Mouse (Mus musculus) limb, embryonic 15.5 days (tissue): ENCODE results near the gene Pmp22. TPM values are rescaled to one million over a fixed set of nuclear protein-coding genes. Genes with fewer than 3 reads are reported as not detected.

Source experiments
- polyA plus RNA-seq: library from polyadenylated mRNA; unstranded; fragments of >200 nt; fragmentation: Nextera tagmentation; extraction: Ambion mirVana; gene quantifications from 2 replicates; pipeline ENCODE4 v1.2.1, GENCODE M21; 2015

Pmp22 gene
- polyA plus RNA-seq, 1 experiment from 2014 or later = 307 TPM

Other genes with a start within 250 kb of the Pmp22 start
- 82.1 and 85.3 TPM in 2 replicates for gene Tvp23b, start 249.5 kb upstream of the Pmp22 start, polyA plus RNA-seq
- 0.22 TPM in 1 of 2 replicates, not detected in the other for gene Cdrt4, start 177.8 kb upstream of the Pmp22 start, polyA plus RNA-seq
- gene Tekt3, start 67.3 kb upstream of the Pmp22 start, polyA plus RNA-seq = 0.16 and 0.22 TPM in 2 replicates